Mouse (Mus musculus) myocyte (in vitro differentiated cells): ENCODE data around the gene Prrx2. TPM values are rescaled to one million over a fixed set of nuclear protein-coding genes. Genes with fewer than 3 reads are reported as not detected.

Experiments
- H3K27me3 ChIP-seq: one replicate; pipeline ENCODE4 v1.6.1; 2011; ENCODE audit not compliant: control insufficient read depth, insufficient read depth, insufficient read length
- H3K36me3 ChIP-seq: one replicate; pipeline ENCODE4 v1.6.1; 2011; ENCODE audit not compliant: control insufficient read depth, insufficient read depth
- H3K4me2 ChIP-seq: one replicate; pipeline ENCODE4 v1.6.1; 2011; ENCODE audit warnings: low read depth, control low read depth
- H3K4me3 ChIP-seq: one replicate; pipeline ENCODE4 v1.5.1; 2011; ENCODE audit warnings: mild to moderate bottlenecking, control low read depth, moderate library complexity
- H3K79me2 ChIP-seq: one replicate; pipeline ENCODE4 v1.6.1; 2011; ENCODE audit not compliant: control insufficient read depth, insufficient read depth
- H3ac ChIP-seq: one replicate; pipeline ENCODE4 v1.6.1; 2011; ENCODE audit not compliant: control insufficient read depth, insufficient read length
- CEBPB ChIP-seq: IDR thresholded peaks from 2 replicates; pipeline ENCODE4 v1.6.1; 2011; ENCODE audit warnings: mild to moderate bottlenecking, moderate library complexity; ENCODE audit not compliant: poor library complexity, insufficient read depth, severe bottlenecking
- E2F4 ChIP-seq: IDR thresholded peaks from one replicate; pipeline ENCODE4 v1.6.1; 2011; ENCODE audit warnings: mild to moderate bottlenecking, control low read depth, moderate library complexity; ENCODE audit not compliant: insufficient read depth
- MAX ChIP-seq: IDR thresholded peaks from one replicate; pipeline ENCODE4 v1.6.1; 2011; ENCODE audit warnings: low read depth, mild to moderate bottlenecking, control low read depth
- MYOD1 ChIP-seq, 3 experiments: IDR thresholded peaks; one replicate each; pipeline ENCODE4 v1.6.1; 2011; ENCODE audit warnings: control low read depth in 2 of 3, low read depth in 2 of 3, mild to moderate bottlenecking in 2 of 3, moderate library complexity in 1 of 3; ENCODE audit not compliant: insufficient read length in 2 of 3, control insufficient read depth in 1 of 3
- MYOG ChIP-seq, 3 experiments: IDR thresholded peaks; one replicate each; pipeline ENCODE4 v1.6.1; 2011; ENCODE audit warnings: control low read depth in 2 of 3, low read depth in 2 of 3, mild to moderate bottlenecking in 2 of 3; ENCODE audit not compliant: insufficient read length in 2 of 3, control insufficient read depth in 1 of 3, insufficient read depth in 1 of 3
- POLR2A ChIP-seq: IDR thresholded peaks from one replicate; pipeline ENCODE4 v1.6.1; 2011; ENCODE audit warnings: low read depth, mild to moderate bottlenecking, control low read depth, moderate library complexity; ENCODE audit not compliant: insufficient read length
- POLR2AphosphoS2 ChIP-seq: IDR thresholded peaks from one replicate; pipeline ENCODE4 v1.6.1; 2011; ENCODE audit warnings: low read depth, control low read depth; ENCODE audit not compliant: insufficient read length
- REST ChIP-seq: IDR thresholded peaks from one replicate; pipeline ENCODE4 v1.6.1; 2011; ENCODE audit warnings: mild to moderate bottlenecking, control low read depth, moderate library complexity; ENCODE audit not compliant: insufficient read depth, insufficient read length
- SRF ChIP-seq: IDR thresholded peaks from one replicate; pipeline ENCODE4 v1.6.1; 2011; ENCODE audit warnings: low read depth; ENCODE audit not compliant: control insufficient read depth, insufficient read length
- TCF12 ChIP-seq: IDR thresholded peaks from one replicate; pipeline ENCODE4 v1.6.1; 2011; ENCODE audit warnings: mild to moderate bottlenecking, control low read depth; ENCODE audit not compliant: poor library complexity, insufficient read depth, severe bottlenecking
- TCF3 ChIP-seq: IDR thresholded peaks from one replicate; pipeline ENCODE4 v1.6.1; 2011; ENCODE audit warnings: low read depth, control low read depth; ENCODE audit not compliant: insufficient read length
- USF1 ChIP-seq: IDR thresholded peaks from one replicate; pipeline ENCODE4 v1.6.1; 2011; ENCODE audit warnings: low read depth, mild to moderate bottlenecking, control low read depth, moderate library complexity
- polyA plus RNA-seq: library from polyadenylated mRNA; unstranded; fragments of >200 nt; fragmentation: generic; extraction: Trizol; gene quantifications from one replicate; pipeline ENCODE4 v1.2.1, GENCODE M21; 2012; ENCODE audit warnings: missing spikeins

Prrx2 gene
- polyA plus RNA-seq, 1 experiment, result 21.8 TPM

- peak overlapping the region; percentile 35 for H3K4me2 ChIP-seq
- no peaks in the 10 kb centered on the region for H3K79me2 ChIP-seq
- TF ChIP-seq TCF12 (no peak), E2F4 (no peak), POLR2A (no peak), REST (no peak), TCF3 (no peak), USF1 (no peak), MYOG (IDR thresholded peaks at IDR 0.05; ENCODE audit: control insufficient read depth in 1 of 3, insufficient read depth in 1 of 3, insufficient read length in 2 of 3, low read depth in 2 of 3) (no peak)
- no peak overlapping the region for H3ac ChIP-seq
- H3K4me3 ChIP-seq, result no peak overlapping the region
- H3K27me3 ChIP-seq, result no peaks in the 10 kb centered on the region
- no peaks in the 10 kb centered on the region for H3K36me3 ChIP-seq
These were observed 83.4 kb downstream of the Prrx2 start for GRCm38 (mm10) chr2:30918126-30918525.

GRCm38 (mm10) chr2:30918780-30919329, 84.1 kb downstream of the Prrx2 start:
- no peaks in the 10 kb centered on the region for H3K36me3 ChIP-seq
- H3K79me2 ChIP-seq, result no peaks in the 10 kb centered on the region
- H3ac ChIP-seq, result no peak overlapping the region
- peak overlapping the region; percentile 35 for H3K4me2 ChIP-seq
- no peak overlapping the region for H3K4me3 ChIP-seq
- no peaks in the 10 kb centered on the region for H3K27me3 ChIP-seq
- TF ChIP-seq MYOG (IDR thresholded peaks at IDR 0.05; ENCODE audit: control insufficient read depth in 1 of 3, insufficient read depth in 1 of 3, insufficient read length in 2 of 3, low read depth in 2 of 3) (peak in 1 of 3 experiments; percentile 66), TCF3 (no peak), MYOD1 (IDR thresholded peaks at IDR 0.05; ENCODE audit: control insufficient read depth in 1 of 3, insufficient read length in 2 of 3, low read depth in 2 of 3) (peak in 2 of 3 experiments; percentile 34 to 46), POLR2AphosphoS2 (no peak), TCF12 (no peak)

GRCm38 (mm10) chr2:30920216-30920615, 85.4 kb downstream of the Prrx2 start:
- H3ac ChIP-seq, result no peak overlapping the region
- no peaks in the 10 kb centered on the region for H3K79me2 ChIP-seq
- peak overlapping the region; percentile 53 for H3K4me2 ChIP-seq
- no peaks in the 10 kb centered on the region for H3K36me3 ChIP-seq
- no peaks in the 10 kb centered on the region for H3K27me3 ChIP-seq
- H3K4me3 ChIP-seq, result no peak overlapping the region
- no peak for TF ChIP-seq MYOD1 (IDR thresholded peaks at IDR 0.05; ENCODE audit: control insufficient read depth in 1 of 3, insufficient read length in 2 of 3, low read depth in 2 of 3)
- TF ChIP-seq MAX, result no peak
- no peak for TF ChIP-seq TCF12
- TF ChIP-seq MYOG (IDR thresholded peaks at IDR 0.05; ENCODE audit: control insufficient read depth in 1 of 3, insufficient read depth in 1 of 3, insufficient read length in 2 of 3, low read depth in 2 of 3), result no peak
- TF ChIP-seq USF1, result peak; percentile 75
- TF ChIP-seq E2F4, result no peak
- 0 out of 2 replicates have a peak, but pooled peaks have one; percentile 8 for TF ChIP-seq CEBPB
- no peak for TF ChIP-seq SRF
- TF ChIP-seq REST, result no peak

- Histone ChIP-seq H3ac (no peak overlapping the region), H3K36me3 (no peaks in the 10 kb centered on the region), H3K79me2 (no peaks in the 10 kb centered on the region), H3K4me2 (no peak overlapping the region), H3K27me3 (no peaks in the 10 kb centered on the region), H3K4me3 (no peak overlapping the region)
- TF ChIP-seq TCF12 (no peak), MYOG (IDR thresholded peaks at IDR 0.05; ENCODE audit: control insufficient read depth in 1 of 3, insufficient read depth in 1 of 3, insufficient read length in 2 of 3, low read depth in 2 of 3) (no peak), CEBPB (no peak), USF1 (no peak), TCF3 (no peak), MAX (no peak), POLR2AphosphoS2 (no peak), REST (no peak), POLR2A (no peak), MYOD1 (IDR thresholded peaks at IDR 0.05; ENCODE audit: control insufficient read depth in 1 of 3, insufficient read length in 2 of 3, low read depth in 2 of 3) (no peak), SRF (no peak)
These were observed 88.3 kb downstream of the Prrx2 start for GRCm38 (mm10) chr2:30923099-30923498.

GRCm38 (mm10) chr2:30925181-30925580, 90.4 kb downstream of the Prrx2 start:
- Histone ChIP-seq H3ac (no peak overlapping the region), H3K4me2 (no peak overlapping the region), H3K36me3 (no peaks in the 10 kb centered on the region), H3K27me3 (no peaks in the 10 kb centered on the region), H3K4me3 (no peak overlapping the region), H3K79me2 (no peaks in the 10 kb centered on the region)
- TF ChIP-seq CEBPB (no peak), MYOD1 (IDR thresholded peaks at IDR 0.05; ENCODE audit: control insufficient read depth in 1 of 3, insufficient read length in 2 of 3, low read depth in 2 of 3) (peak in 1 of 3 experiments; percentile 71)
